Mouse (Mus musculus) brain, embryonic 14.5 days (tissue): ENCODE data around the gene Fam243. TPM values are rescaled to one million over a fixed set of nuclear protein-coding genes. Genes with fewer than 3 reads are reported as not detected.

Experiments used
- DNase-seq: peaks from one replicate; pipeline ENCODE4 v3.0.0-alpha.2; 2011; ENCODE audit warnings: low read depth
- CTCF ChIP-seq: fragments of 200-500 bp; IDR thresholded peaks from 2 replicates; pipeline ENCODE4 v1.5.1; 2012; ENCODE audit warnings: inconsistent platforms, mild to moderate bottlenecking, moderate library complexity, borderline replicate concordance; ENCODE audit not compliant: insufficient read depth, insufficient read length; ENCODE audit errors: extremely low read depth
- POLR2A ChIP-seq: fragments of 200-500 bp; IDR thresholded peaks from 2 replicates; pipeline ENCODE4 v1.6.1; 2012; ENCODE audit warnings: mild to moderate bottlenecking, inconsistent platforms, borderline replicate concordance; ENCODE audit not compliant: poor library complexity, insufficient read depth, insufficient read length, severe bottlenecking; ENCODE audit errors: extremely low read depth
- polyA plus RNA-seq: library from polyadenylated mRNA; depleted of rRNA; stranded (reverse); fragments of >200 nt; gene quantifications from 2 replicates; pipeline ENCODE4 v1.2.3, GENCODE M21; 2012; rRNA removed

Fam243 gene
- 0.08 and 0.25 TPM in 2 replicates for polyA plus RNA-seq

GRCm38 (mm10) chr16:92321341-92321740 is at the start of gene Fam243:
Gene Fam243 (minus strand): TSS chr16:92321441.
- TF ChIP-seq CTCF (no peak), POLR2A (no peak)
- DNase-seq = no peak

- TF ChIP-seq POLR2A (no peak), CTCF (no peak)
Measured at GRCm38 (mm10) chr16:92369260-92369659, 48.0 kb upstream of the Fam243 start.

GRCm38 (mm10) chr16:92365477-92365876 is 44.2 kb upstream of the Fam243 start:
- TF ChIP-seq CTCF (no peak), POLR2A (no peak)

More at GRCm38 (mm10) chr16:92369260-92369659, 48.0 kb upstream of the Fam243 start:
- DNase-seq = no peak

GRCm38 (mm10) chr16:92360711-92361110 is 39.5 kb upstream of the Fam243 start:
- TF ChIP-seq CTCF = no peak
- TF ChIP-seq POLR2A = no peak
- DNase-seq = no peak

More at GRCm38 (mm10) chr16:92365477-92365876, 44.2 kb upstream of the Fam243 start:
- DNase-seq = no peak

GRCm38 (mm10) chr16:92359229-92359628 is 38.0 kb upstream of the Fam243 start, which contains the start of gene Kcne1:
Gene Kcne1 (minus strand): TSS chr16:92359468.
- DNase-seq = no peak
- TF ChIP-seq CTCF (no peak), POLR2A (no peak)

GRCm38 (mm10) chr16:92358734-92359133 is 37.5 kb upstream of the Fam243 start:
- DNase-seq = no peak
- TF ChIP-seq POLR2A = no peak
- no peak for TF ChIP-seq CTCF

- DNase-seq = peak; percentile 38
- TF ChIP-seq POLR2A (no peak), CTCF (no peak)
Measured at GRCm38 (mm10) chr16:92357566-92357965, 36.3 kb upstream of the Fam243 start.

- TF ChIP-seq CTCF (no peak), POLR2A (no peak)
- DNase-seq = no peak
Measured at GRCm38 (mm10) chr16:92357023-92357422, 35.8 kb upstream of the Fam243 start.

- no peak for DNase-seq
- TF ChIP-seq CTCF (no peak), POLR2A (no peak)
Measured at GRCm38 (mm10) chr16:92355982-92356381, 34.7 kb upstream of the Fam243 start.

- DNase-seq = no peak
- TF ChIP-seq POLR2A = no peak
- no peak for TF ChIP-seq CTCF
Measured at GRCm38 (mm10) chr16:92355366-92355765, 34.1 kb upstream of the Fam243 start.

GRCm38 (mm10) chr16:92353897-92354296 is 32.7 kb upstream of the Fam243 start:
- no peak for DNase-seq
- TF ChIP-seq CTCF (no peak), POLR2A (no peak)

GRCm38 (mm10) chr16:92353295-92353694 is 32.1 kb upstream of the Fam243 start:
- DNase-seq = no peak
- TF ChIP-seq CTCF (no peak), POLR2A (no peak)

GRCm38 (mm10) chr16:92348941-92349340 is 27.7 kb upstream of the Fam243 start:
- DNase-seq = peak; percentile 38
- no peak for TF ChIP-seq POLR2A
- TF ChIP-seq CTCF = no peak

- TF ChIP-seq POLR2A (no peak), CTCF (no peak)
- peak; percentile 59 for DNase-seq
Measured at GRCm38 (mm10) chr16:92346297-92346916, 25.2 kb upstream of the Fam243 start.

- no peak for DNase-seq
- TF ChIP-seq CTCF (no peak), POLR2A (no peak)
Measured at GRCm38 (mm10) chr16:92345177-92345576, 23.9 kb upstream of the Fam243 start.
